Mouse (Mus musculus) lung, postnatal 0 days (tissue): ENCODE measurements around the gene Tob2.

Experiments
- CTCF ChIP-seq: IDR thresholded peaks from 2 replicates; pipeline ENCODE4 v1.5.1; 2016; ENCODE audit warnings: antibody characterized with exemption, mild to moderate bottlenecking
- EP300 ChIP-seq: IDR thresholded peaks from 2 replicates; pipeline ENCODE4 v1.6.1; 2016; ENCODE audit warnings: antibody characterized with exemption, mild to moderate bottlenecking, control low read depth

DNA sequence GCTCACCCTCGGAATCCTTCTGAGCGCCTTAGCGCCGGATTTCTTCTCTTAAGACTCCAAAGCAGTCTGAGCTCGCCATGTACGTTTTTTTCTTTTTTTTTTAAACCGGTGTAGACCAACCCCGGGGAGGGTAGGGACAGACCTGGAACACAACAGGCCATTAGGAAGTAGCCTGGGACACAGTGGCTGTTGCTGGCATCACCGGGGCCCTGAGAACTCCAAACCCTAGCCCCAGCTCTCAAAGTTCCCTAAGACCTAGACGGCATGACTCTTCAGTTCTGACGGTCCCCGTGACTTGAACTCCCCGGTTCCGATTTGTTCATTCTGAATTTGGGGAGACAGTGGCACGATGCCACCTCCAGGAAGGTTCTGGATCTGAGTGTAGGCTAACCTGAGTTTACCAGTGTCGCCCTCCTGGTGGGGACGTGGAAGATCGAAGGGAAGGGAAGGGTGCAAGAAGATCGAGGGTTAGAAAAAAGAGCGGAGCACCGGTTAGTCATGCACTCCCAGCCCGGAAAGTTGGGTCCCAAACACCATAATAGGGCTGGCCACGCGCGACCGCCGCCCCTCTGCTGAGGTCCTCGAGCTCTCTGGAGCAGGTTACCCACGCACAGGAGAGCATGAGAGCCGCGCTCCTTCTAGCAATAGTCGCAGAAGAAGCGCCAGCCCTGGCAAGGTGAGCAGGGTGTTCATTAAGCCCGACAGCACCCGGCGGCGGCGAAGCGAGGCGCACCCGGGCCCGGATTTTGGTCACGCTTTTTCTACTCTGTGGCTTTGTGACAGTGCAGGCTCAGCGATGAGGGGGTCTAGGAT is at the start of gene Tob2:
- peak; percentile 38 for TF ChIP-seq EP300
- TF ChIP-seq CTCF: peak; percentile 47
